Mouse (Mus musculus) adrenal gland, postnatal 4 days (tissue): ENCODE measurements around the gene Hacd1. TPM values are rescaled to one million over a fixed set of nuclear protein-coding genes. Genes with fewer than 3 reads are reported as not detected.
"Not testable (repeated sequence)": the region's sequence is repeated elsewhere in the genome, so short reads cannot be mapped to it uniquely, and the experiment has no call there.

ENCODE experiments used
- DNase-seq, 2 experiments: peaks; one replicate each; pipeline ENCODE4 v3.0.0; 2021 to 2022; ENCODE audit warnings: low spot score in 2 of 2, mixed read lengths in 2 of 2
- long read RNA-seq, 2 experiments: library from polyadenylated mRNA; stranded (forward); transcript quantifications; one replicate each; pipeline ENCODE4 v2.0.0; 2021
- total RNA-seq, 2 experiments: library from RNA; stranded (reverse); gene quantifications; 2 replicates each; pipeline ENCODE4 v1.2.3; 2021

The Hacd1 gene
- 10 to 100 TPM; 35.0 to 43.6 TPM for total RNA-seq
- long read RNA-seq, experiment 1, partial matches to known transcripts = 0 of 69 reads
- long read RNA-seq, experiment 1, other reads (novel, unspliced or antisense) = 69 of 69 reads
- long read RNA-seq, experiment 2, partial matches to known transcripts = 2 of 71 reads
- long read RNA-seq, experiment 2, other reads (novel, unspliced or antisense) = 69 of 71 reads

GRCm38 (mm10) chr2:14055566-14056331, at the start of gene Hacd1:
TSS of gene Hacd1 (minus strand) at chr2:14056135.
- DNase-seq = peak; percentile 48 to 61

GRCm38 (mm10) chr2:14103924-14104323, 48.0 kb upstream of the Hacd1 start:
- DNase-seq = no peak

GRCm38 (mm10) chr2:14102603-14103002, 46.7 kb upstream of the Hacd1 start:
- no peak for DNase-seq

- no peak for DNase-seq
Observed at GRCm38 (mm10) chr2:14100533-14100932, 44.6 kb upstream of the Hacd1 start.

GRCm38 (mm10) chr2:14078527-14078926, 22.6 kb upstream of the Hacd1 start:
- DNase-seq = not testable (repeated sequence)

- no peak for DNase-seq
Observed at GRCm38 (mm10) chr2:14074221-14074901, 18.4 kb upstream of the Hacd1 start.

- DNase-seq = peak; percentile 73 to 83
Observed at GRCm38 (mm10) chr2:14073362-14074220, 17.7 kb upstream of the Hacd1 start, which contains the start of gene Stam. TSS of gene Stam (plus strand) at chr2:14074098.

- DNase-seq = no peak
Observed at GRCm38 (mm10) chr2:14073008-14073361, 17.1 kb upstream of the Hacd1 start.

GRCm38 (mm10) chr2:14070466-14070865, 14.5 kb upstream of the Hacd1 start:
- no peak for DNase-seq

- no peak for DNase-seq
Observed at GRCm38 (mm10) chr2:14069027-14069426, 13.1 kb upstream of the Hacd1 start.

- no peak for DNase-seq
Observed at GRCm38 (mm10) chr2:14065704-14066650, 10.0 kb upstream of the Hacd1 start.

GRCm38 (mm10) chr2:14055168-14055565, 768 bp downstream of the Hacd1 start:
- peak; percentile 42 to 44 for DNase-seq

- DNase-seq = no peak
Observed at GRCm38 (mm10) chr2:14054716-14055115, 1.2 kb downstream of the Hacd1 start.

- DNase-seq = no peak
Observed at GRCm38 (mm10) chr2:14054163-14054562, 1.8 kb downstream of the Hacd1 start.

GRCm38 (mm10) chr2:14053618-14054017, 2.3 kb downstream of the Hacd1 start:
- no peak for DNase-seq

GRCm38 (mm10) chr2:14048808-14049207, 7.1 kb downstream of the Hacd1 start:
- no peak for DNase-seq

- DNase-seq = peak in 1 of 2 experiments; percentile 32
Observed at GRCm38 (mm10) chr2:14048381-14048780, 7.6 kb downstream of the Hacd1 start.

- DNase-seq = no peak
Observed at GRCm38 (mm10) chr2:14043577-14044170, 12.3 kb downstream of the Hacd1 start.

GRCm38 (mm10) chr2:14043011-14043410, 12.9 kb downstream of the Hacd1 start:
- DNase-seq = no peak

- no peak for DNase-seq
Observed at GRCm38 (mm10) chr2:14041249-14041648, 14.7 kb downstream of the Hacd1 start.
